Mouse (Mus musculus) liver, embryonic 15.5 days (tissue): ENCODE data around the gene Elmo1. TPM values are rescaled to one million over a fixed set of nuclear protein-coding genes. Genes with fewer than 3 reads are reported as not detected.

Experiments used
- ATAC-seq: fragments of 200-750 bp; cut with Nextera tagmentation; 2 replicates; pipeline ENCODE4 v1.8.0; 2017; ENCODE audit warnings: moderate number of reproducible peaks, mild to moderate bottlenecking, moderate library complexity; ENCODE audit not compliant: insufficient read depth
- H3K27ac ChIP-seq: fragments of 300-500 bp; sonication (generic); replicated peaks from 2 replicates; pipeline ENCODE4 v1.5.1; 2015; ENCODE audit warnings: mild to moderate bottlenecking, inconsistent platforms
- H3K27me3 ChIP-seq: fragments of 300-500 bp; sonication (generic); 2 replicates; pipeline ENCODE4 v1.6.1; 2015; ENCODE audit warnings: mild to moderate bottlenecking, inconsistent platforms
- H3K36me3 ChIP-seq: fragments of 300-500 bp; sonication (generic); replicated peaks from 2 replicates; pipeline ENCODE4 v1.6.1; 2015; ENCODE audit warnings: moderate library complexity, mild to moderate bottlenecking, inconsistent platforms
- H3K4me1 ChIP-seq: fragments of 300-500 bp; sonication (generic); replicated peaks from 2 replicates; pipeline ENCODE4 v1.6.1; 2015; ENCODE audit warnings: inconsistent platforms
- H3K4me2 ChIP-seq: fragments of 300-500 bp; sonication (generic); 2 replicates; pipeline ENCODE4 v1.6.1; 2015; ENCODE audit warnings: moderate library complexity, mild to moderate bottlenecking, inconsistent platforms
- H3K4me3 ChIP-seq: fragments of 300-500 bp; sonication (generic); replicated peaks from 2 replicates; pipeline ENCODE4 v1.5.1; 2015; ENCODE audit warnings: mild to moderate bottlenecking, inconsistent platforms
- H3K9ac ChIP-seq: fragments of 300-500 bp; sonication (generic); 2 replicates; pipeline ENCODE4 v1.6.1; 2015; ENCODE audit warnings: moderate library complexity, mild to moderate bottlenecking, inconsistent platforms
- H3K9me3 ChIP-seq: fragments of 300-500 bp; sonication (generic); replicated peaks from 2 replicates; pipeline ENCODE4 v1.6.1; 2016; ENCODE audit warnings: inconsistent platforms
- WGBS: fragments of 180-500 bp; shearing (Covaris S2); methylation state at CpG from one replicate; pipeline ENCODE4 v1.1.7; 2015; ENCODE audit warnings: mixed read lengths; ENCODE audit not compliant: insufficient replicate concordance; 5-methylcytosine and 5-hydroxymethylcytosine counted together
- polyA plus RNA-seq: library from polyadenylated mRNA; unstranded; fragments of >200 nt; fragmentation: Nextera tagmentation; extraction: Ambion mirVana; gene quantifications from 2 replicates; pipeline ENCODE4 v1.2.1, GENCODE M21; 2015

Elmo1 gene
- polyA plus RNA-seq, 1 experiment from 2014 or later: 4.9 TPM

GRCm38 (mm10) chr13:20124965-20125364, 34.6 kb downstream of the Elmo1 start:
- no peak overlapping the region for H3K4me3 ChIP-seq
- H3K4me2 ChIP-seq: peak overlapping the region; percentile 8
- H3K9ac ChIP-seq: no peak overlapping the region
- peaks cover 58% of the 10 kb centered on the region for H3K4me1 ChIP-seq
- no peaks in the 10 kb centered on the region for H3K9me3 ChIP-seq
- peaks cover 9% of the 10 kb centered on the region for H3K27me3 ChIP-seq
- H3K27ac ChIP-seq: no peak overlapping the region; the same call in 1 of the 2 replicates
- WGBS: 40% methylated on average over 7 of the region's 7 CpGs
- no peak for ATAC-seq
- H3K36me3 ChIP-seq: no peaks in the 10 kb centered on the region

DNA sequence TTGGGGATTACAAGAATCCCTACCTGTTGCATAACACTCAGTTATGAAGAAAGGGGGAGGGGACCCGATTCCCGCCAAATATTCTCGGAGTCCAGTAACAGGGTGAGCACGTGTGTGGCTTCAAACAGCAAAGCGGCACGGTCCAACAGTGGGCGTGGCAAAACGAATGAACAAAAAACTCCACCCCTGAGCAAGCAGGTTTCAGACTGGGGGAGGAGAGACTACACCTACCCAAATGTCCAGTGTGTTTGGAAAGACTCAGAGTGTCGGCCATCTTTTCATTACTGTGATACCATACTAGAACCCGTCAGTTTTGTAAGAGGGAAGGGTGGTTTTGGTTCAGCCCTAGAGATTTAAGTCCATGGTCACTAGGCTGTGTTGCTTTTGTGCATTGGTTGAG, 35.4 kb downstream of the Elmo1 start:
- no peak overlapping the region for H3K27ac ChIP-seq
- peaks cover 59% of the 10 kb centered on the region for H3K4me1 ChIP-seq
- no peaks in the 10 kb centered on the region for H3K36me3 ChIP-seq
- no peaks in the 10 kb centered on the region for H3K9me3 ChIP-seq
- H3K9ac ChIP-seq: no peak overlapping the region
- H3K4me2 ChIP-seq: no peak overlapping the region
- H3K4me3 ChIP-seq: no peak overlapping the region
- H3K27me3 ChIP-seq: peaks cover 9% of the 10 kb centered on the region
- ATAC-seq: no peak
- WGBS: 67% methylated on average over 10 of the region's 10 CpGs

DNA sequence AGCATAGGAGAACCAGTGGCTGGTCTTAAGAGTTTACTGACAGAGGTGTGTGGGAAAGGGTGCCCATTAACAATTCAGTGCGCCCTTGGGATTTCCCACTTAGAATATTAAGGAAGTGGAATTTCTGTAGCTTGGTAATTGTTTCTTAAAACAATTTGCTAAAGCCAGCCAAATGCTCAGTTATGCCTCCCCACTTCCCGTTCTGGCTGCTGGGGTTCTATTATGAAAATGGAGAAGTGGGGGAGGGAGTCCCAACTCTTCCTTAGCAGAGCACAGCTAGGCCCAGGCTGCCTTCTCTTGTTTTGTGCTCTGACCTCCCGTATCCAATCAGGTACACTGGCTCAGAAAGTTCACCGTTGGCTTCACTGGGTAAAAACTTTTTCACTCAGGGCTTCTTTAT, 37.2 kb downstream of the Elmo1 start:
- Histone ChIP-seq H3K4me2 (no peak overlapping the region), H3K4me1 (peaks cover 63% of the 10 kb centered on the region), H3K27me3 (peaks cover 9% of the 10 kb centered on the region), H3K9me3 (no peaks in the 10 kb centered on the region), H3K9ac (no peak overlapping the region), H3K4me3 (no peak overlapping the region), H3K36me3 (no peaks in the 10 kb centered on the region), H3K27ac (peak overlapping the region; percentile 25; the same call in 1 of the 2 replicates)
- WGBS: 23% methylated on average over 4 of the region's 4 CpGs
- ATAC-seq: no peak

GRCm38 (mm10) chr13:20128097-20128496, 37.7 kb downstream of the Elmo1 start:
- ATAC-seq: no peak
- Histone ChIP-seq H3K36me3 (no peaks in the 10 kb centered on the region), H3K9me3 (no peaks in the 10 kb centered on the region), H3K4me1 (peaks cover 69% of the 10 kb centered on the region), H3K9ac (no peak overlapping the region), H3K4me3 (no peak overlapping the region), H3K27me3 (peaks cover 9% of the 10 kb centered on the region), H3K4me2 (no peak overlapping the region), H3K27ac (peak overlapping the region; percentile 42; the same call in 1 of the 2 replicates)
- 44% methylated on average over 4 of the region's 4 CpGs for WGBS

DNA sequence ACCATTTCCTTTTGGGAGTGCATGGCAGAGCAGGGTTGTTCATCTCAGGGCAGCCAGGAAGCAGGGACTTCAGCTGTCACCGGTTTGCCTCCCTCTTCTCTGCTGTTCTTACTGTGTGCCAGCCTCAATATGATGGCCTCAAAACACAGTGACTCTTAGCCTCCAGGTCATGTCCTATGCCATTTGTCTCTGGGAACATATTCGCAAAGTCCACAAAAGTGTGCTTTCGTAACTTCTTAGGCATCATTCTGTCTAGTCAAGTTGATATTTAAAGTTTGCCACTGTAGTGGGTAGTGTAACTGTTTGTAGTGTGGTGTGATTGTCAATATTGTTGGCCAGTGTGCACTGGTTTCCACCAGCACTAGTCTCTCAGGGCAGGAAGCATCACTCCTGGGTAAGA, 40.3 kb downstream of the Elmo1 start:
- Histone ChIP-seq H3K9me3 (no peaks in the 10 kb centered on the region), H3K36me3 (no peaks in the 10 kb centered on the region), H3K27ac (peak overlapping the region; percentile 53), H3K4me1 (peaks cover 77% of the 10 kb centered on the region), H3K4me2 (no peak overlapping the region), H3K27me3 (peaks cover 5% of the 10 kb centered on the region; the same call in 1 of the 2 replicates), H3K9ac (no peak overlapping the region), H3K4me3 (no peak overlapping the region)
- ATAC-seq: no peak
- 52% methylated on average over 3 of the region's 3 CpGs for WGBS

DNA sequence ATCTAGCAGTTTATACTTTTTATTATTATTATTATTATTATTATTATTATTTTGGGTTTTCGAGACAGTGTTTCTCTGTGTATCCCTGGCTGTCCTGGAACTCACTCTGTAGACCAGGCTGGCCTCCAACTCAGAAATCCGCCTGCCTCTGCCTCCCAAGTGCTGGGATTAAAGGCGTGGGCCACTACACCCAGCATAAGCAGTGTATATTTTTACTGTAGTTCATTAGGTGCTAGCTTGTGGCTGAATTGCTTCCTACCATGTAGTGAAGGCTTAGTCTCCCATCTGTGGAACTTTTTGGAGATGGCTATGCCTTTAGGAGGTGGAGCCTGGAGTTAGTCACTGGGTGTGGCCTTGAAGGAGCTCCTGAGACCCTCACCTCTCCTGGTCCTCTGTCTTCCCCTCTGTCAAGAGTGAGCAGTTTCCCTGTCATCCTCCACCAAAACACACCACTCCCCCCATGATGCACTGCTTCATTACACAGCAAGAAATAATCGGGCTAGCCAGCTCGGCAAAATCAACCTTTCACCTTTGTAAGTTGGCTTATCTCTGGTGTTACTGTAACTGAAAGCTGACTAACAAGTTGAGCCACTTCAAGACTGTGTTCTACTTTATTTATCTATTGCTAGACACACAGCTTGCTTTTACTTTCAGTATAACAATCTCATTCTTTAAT, 41.1 kb downstream of the Elmo1 start:
- Histone ChIP-seq H3K4me3 (peak overlapping the region; percentile 19), H3K27me3 (peaks cover 3% of the 10 kb centered on the region; the same call in 1 of the 2 replicates), H3K4me1 (peaks cover 71% of the 10 kb centered on the region), H3K9me3 (no peaks in the 10 kb centered on the region), H3K9ac (no peak overlapping the region; the same call in 1 of the 2 replicates), H3K27ac (peak overlapping the region; percentile 89), H3K36me3 (no peaks in the 10 kb centered on the region), H3K4me2 (peak overlapping the region; percentile 54)
- 50% methylated on average over 5 of the region's 5 CpGs for WGBS
- ATAC-seq: peak; percentile 90

DNA sequence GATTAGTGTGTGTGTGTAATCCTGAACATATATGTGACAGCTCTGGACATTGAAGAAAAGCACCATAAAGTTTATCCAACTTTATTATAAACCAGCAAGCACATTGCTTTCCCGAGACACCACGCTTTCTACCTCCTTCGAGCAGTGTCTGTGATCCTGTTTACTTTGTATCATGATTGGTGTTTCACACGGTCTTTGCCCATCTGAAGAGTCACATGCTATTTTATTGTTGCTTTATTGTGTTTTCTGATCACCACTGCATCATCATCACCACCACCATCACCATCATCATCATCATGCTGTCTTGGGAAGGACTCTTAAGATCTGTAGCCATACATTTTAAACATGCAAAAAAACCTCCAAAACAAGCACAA, 41.6 kb downstream of the Elmo1 start:
- peak overlapping the region; percentile 54 for H3K4me2 ChIP-seq

DNA sequence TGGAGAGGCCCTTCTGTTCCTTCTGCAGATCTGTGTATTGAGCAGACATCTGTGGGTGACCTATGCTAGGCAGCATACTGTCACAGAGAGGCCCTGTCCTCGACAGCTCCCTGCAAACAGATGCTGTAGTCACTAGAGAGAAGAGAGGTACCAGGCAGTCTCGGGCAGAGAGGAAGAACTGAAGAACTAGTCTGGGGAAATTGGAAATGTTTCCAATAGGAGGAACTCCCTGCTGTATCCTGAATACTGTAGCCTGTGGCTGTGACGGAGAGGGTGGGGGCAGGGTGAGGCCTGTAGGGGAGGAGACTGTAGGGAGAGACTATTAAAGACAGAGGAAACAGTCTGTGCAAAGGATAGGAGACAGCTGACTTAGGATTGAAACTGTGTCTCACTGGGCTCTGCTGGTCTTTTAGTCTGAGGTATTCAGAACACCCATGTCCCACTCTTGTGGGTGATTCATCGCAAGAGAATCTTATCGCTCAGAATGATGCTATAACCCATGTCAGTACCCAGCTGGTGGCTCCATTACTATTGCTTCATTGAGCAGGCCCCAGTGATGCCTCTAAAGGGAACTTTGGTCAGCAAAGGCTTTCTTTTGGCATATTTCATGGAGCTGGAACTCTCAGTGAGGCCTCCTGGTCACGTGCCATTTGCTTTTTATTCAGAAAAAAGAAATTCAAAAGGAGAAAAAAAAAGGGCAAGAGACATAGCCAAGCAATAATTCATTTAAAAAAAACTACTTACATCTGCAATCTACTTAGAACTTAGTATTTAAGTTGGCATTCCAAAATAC, 43.4 kb downstream of the Elmo1 start:
- WGBS: 43% methylated on average over 6 of the region's 6 CpGs
- Histone ChIP-seq H3K36me3 (no peaks in the 10 kb centered on the region), H3K4me2 (no peak overlapping the region), H3K4me3 (no peak overlapping the region), H3K27me3 (peaks cover 19% of the 10 kb centered on the region), H3K4me1 (peaks cover 73% of the 10 kb centered on the region), H3K9me3 (no peaks in the 10 kb centered on the region), H3K9ac (no peak overlapping the region), H3K27ac (peak overlapping the region; percentile 59)
- ATAC-seq: no peak

More for the DNA sequence above, 41.6 kb downstream of the Elmo1 start:
- H3K4me1 ChIP-seq: peaks cover 69% of the 10 kb centered on the region
- 56% methylated on average over 4 of the region's 4 CpGs for WGBS
- ATAC-seq: no peak
- peaks cover 8% of the 10 kb centered on the region; the same call in 1 of the 2 replicates for H3K27me3 ChIP-seq
- no peak overlapping the region for H3K4me3 ChIP-seq
- H3K9me3 ChIP-seq: no peaks in the 10 kb centered on the region
- no peak overlapping the region for H3K9ac ChIP-seq
- H3K27ac ChIP-seq: peak overlapping the region; percentile 89
- no peaks in the 10 kb centered on the region for H3K36me3 ChIP-seq

- Histone ChIP-seq H3K9me3 (no peaks in the 10 kb centered on the region), H3K27me3 (peaks cover 26% of the 10 kb centered on the region), H3K4me1 (peaks cover 73% of the 10 kb centered on the region), H3K27ac (0 out of 2 replicates have a peak overlapping the region, but pooled peaks have one; percentile 29), H3K4me2 (no peak overlapping the region; the same call in 1 of the 2 replicates), H3K4me3 (no peak overlapping the region), H3K36me3 (no peaks in the 10 kb centered on the region), H3K9ac (no peak overlapping the region)
- 50% methylated on average over 18 of the region's 18 CpGs for WGBS
- no peak for ATAC-seq
Measured at GRCm38 (mm10) chr13:20134395-20135225, 44.2 kb downstream of the Elmo1 start.

GRCm38 (mm10) chr13:20136753-20137152, 46.4 kb downstream of the Elmo1 start:
- ATAC-seq: no peak
- H3K9me3 ChIP-seq: no peaks in the 10 kb centered on the region
- no peak overlapping the region for H3K4me3 ChIP-seq
- no peak overlapping the region for H3K9ac ChIP-seq
- H3K4me2 ChIP-seq: no peak overlapping the region
- H3K4me1 ChIP-seq: peaks cover 61% of the 10 kb centered on the region
- H3K36me3 ChIP-seq: no peaks in the 10 kb centered on the region
- H3K27me3 ChIP-seq: peaks cover 33% of the 10 kb centered on the region
- no peak overlapping the region for H3K27ac ChIP-seq

DNA sequence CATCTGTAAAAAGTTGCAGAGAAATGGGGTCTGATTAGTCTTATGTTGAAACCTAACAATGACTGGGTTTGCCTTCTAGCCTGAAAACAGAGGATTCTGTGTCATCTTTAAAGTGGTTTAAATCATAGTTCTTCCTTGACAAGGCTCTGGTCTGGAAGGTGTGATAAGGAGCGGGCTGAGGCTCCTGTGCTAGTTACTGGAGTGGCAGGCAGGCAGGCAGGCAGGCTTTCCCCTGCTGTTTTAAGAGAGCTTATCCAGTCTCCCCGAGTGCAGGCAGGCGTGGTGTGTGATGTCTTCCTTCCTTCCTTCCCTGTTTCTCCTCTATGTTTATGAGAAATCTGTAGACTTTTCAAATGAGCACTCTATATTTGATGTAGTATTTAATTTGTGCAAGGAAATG, 48.1 kb downstream of the Elmo1 start:
- Histone ChIP-seq H3K27ac (peak overlapping the region; percentile 38; the same call in 1 of the 2 replicates), H3K4me1 (peaks cover 48% of the 10 kb centered on the region), H3K4me3 (no peak overlapping the region), H3K27me3 (peaks cover 36% of the 10 kb centered on the region), H3K4me2 (no peak overlapping the region), H3K9me3 (no peaks in the 10 kb centered on the region), H3K9ac (no peak overlapping the region), H3K36me3 (no peaks in the 10 kb centered on the region)
- WGBS: 20% methylated on average over 3 of the region's 3 CpGs
- ATAC-seq: peak; percentile 83
